ENCODE assay signal across 8 mouse cellular contexts in the genomic region with DNA sequence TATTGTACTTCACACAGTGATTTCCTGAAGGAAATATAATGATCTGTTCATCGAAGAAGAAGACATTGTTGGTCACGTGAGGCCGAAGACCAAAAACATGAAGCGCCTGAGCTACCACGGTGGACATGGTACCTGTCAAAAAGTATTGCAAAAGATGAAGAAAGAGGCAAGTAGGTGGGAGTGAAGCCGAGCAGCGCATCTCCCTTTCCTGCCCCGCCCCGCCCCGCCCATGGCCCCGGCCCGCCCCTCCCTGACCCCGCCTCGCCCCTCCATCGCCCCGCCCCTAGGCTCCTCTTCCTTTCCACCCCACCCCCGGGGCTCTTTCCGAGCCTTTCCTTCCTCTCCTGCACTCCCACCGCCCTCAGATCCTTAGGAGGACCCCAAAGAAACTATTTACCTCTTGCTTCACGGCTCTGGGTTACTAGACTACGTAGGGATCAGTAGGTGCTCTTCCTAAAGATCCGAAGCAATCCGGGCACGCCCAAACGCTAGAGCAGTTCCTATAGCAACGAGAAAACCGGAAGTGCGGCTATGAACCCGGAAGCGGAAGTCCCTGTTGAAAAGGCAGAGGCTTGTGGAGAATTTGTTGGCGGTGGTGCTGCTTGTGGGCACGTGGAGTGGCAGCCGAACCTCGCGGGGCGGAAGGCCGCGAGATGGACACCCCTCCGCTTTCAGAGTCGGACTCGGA. TPM values are rescaled to one million over a fixed set of nuclear protein-coding genes. Genes with fewer than 3 reads are reported as not detected.
DNase-seq lines count a peak whose midpoint lies in the region; ATAC-seq and TF ChIP-seq lines count a peak whose summit lies in the region.

A gene (minus strand): TSS at position 499 of the 688 bp plus-strand sequence.
A gene (plus strand): TSS at position 521 of the 688 bp plus-strand sequence.

- peak within 1 kb of the TSS; percentile 72 for H3K4me2 ChIP-seq in forebrain, postnatal 0 days (ENCODE audit: low read depth)
- H3K4me2 ChIP-seq in lung, embryonic 16.5 days (ENCODE audit: low read depth, low read length) = peak within 1 kb of the TSS; percentile 94

- TF ChIP-seq EP300 in MEL (IDR thresholded peaks at IDR 0.05; ENCODE audit: low read depth in 1 of 2, low read length in 2 of 2) = peak in 1 of 2 experiments; percentile 8; a peak in 1 of 4 replicates

- H3K36me3 ChIP-seq in MEL (ENCODE audit: control insufficient read depth in 1 of 2, insufficient read depth in 2 of 2, low read length in 2 of 2) = peaks cover 7 to 8% of the 10 kb centered on the region in 2 experiments; a peak in 3 of 4 replicates
- H3K36me3 ChIP-seq in forebrain, postnatal 0 days (ENCODE audit: insufficient read depth) = peaks cover 24% of the 10 kb centered on the region
- peaks cover 13% of the 10 kb centered on the region for H3K36me3 ChIP-seq in lung, embryonic 16.5 days (ENCODE audit: control insufficient read depth, insufficient read depth, low read length)

- H3K9me3 ChIP-seq in MEL (replicated peaks; ENCODE audit: insufficient read depth, low read length) = no peaks in the 10 kb centered on the region
- H3K9me3 ChIP-seq in forebrain, postnatal 0 days (ENCODE audit: low read length) = peaks cover 6% of the 10 kb centered on the region; the same call in 1 of the 2 replicates
- H3K9me3 ChIP-seq in lung, embryonic 16.5 days (ENCODE audit: control insufficient read depth, low read length) = peaks cover 2% of the 10 kb centered on the region; the same call in 1 of the 2 replicates

- H3K79me2 ChIP-seq in MEL (ENCODE audit: control insufficient read depth, insufficient read depth, low read length, poor library complexity) = peaks cover 19% of the 10 kb centered on the region

- TF ChIP-seq POLR2A in MEL (IDR thresholded peaks at IDR 0.05; ENCODE audit: control insufficient read depth in 1 of 2, insufficient read depth in 1 of 2, low read depth in 1 of 2, low read length in 2 of 2, poor library complexity in 1 of 2) = peak; percentile 59 to 87; a peak in 2 of 4 replicates
- TF ChIP-seq POLR2A in cerebellum, adult 2 months (IDR thresholded peaks at IDR 0.05; ENCODE audit: borderline replicate concordance, insufficient read depth, low read length) = peak; percentile 62; the same call in 1 of the 2 replicates

- H3K4me3 ChIP-seq in MEL (ENCODE audit: control insufficient read depth in 1 of 2, insufficient read depth in 1 of 2, low read depth in 2 of 2, low read length in 2 of 2) = peak within 1 kb of the TSS; percentile 89 to 91
- H3K4me3 ChIP-seq in cerebellum, adult 2 months (replicated peaks; ENCODE audit: insufficient read depth, low read depth, low read length) = peak within 1 kb of the TSS; percentile 77
- H3K4me3 ChIP-seq in forebrain, postnatal 0 days (ENCODE audit: low read depth, low read length) = peak within 1 kb of the TSS; percentile 77
- peak within 1 kb of the TSS; percentile 76 for H3K4me3 ChIP-seq in lung, embryonic 16.5 days (ENCODE audit: low read length)

- TF ChIP-seq RAD21 in MEL (IDR thresholded peaks at IDR 0.05; ENCODE audit: low read depth, low read length) = no peak

- H3K27ac ChIP-seq in MEL (ENCODE audit: control insufficient read depth, low read depth, low read length) = peak within 1 kb of the TSS; percentile 58
- no peak within 1 kb of the TSS for H3K27ac ChIP-seq in cerebellum, adult 2 months (ENCODE audit: insufficient read depth, low read length)
- peak within 1 kb of the TSS; percentile 66 for H3K27ac ChIP-seq in forebrain, postnatal 0 days (ENCODE audit: low read depth, low read length)
- H3K27ac ChIP-seq in lung, embryonic 16.5 days (ENCODE audit: low read length) = peak within 1 kb of the TSS; percentile 3; the same call in 1 of the 2 replicates

- H3K9ac ChIP-seq in MEL (ENCODE audit: control insufficient read depth, low read depth, low read length, poor library complexity, severe bottlenecking) = peak within 1 kb of the TSS; percentile 90
- peak within 1 kb of the TSS; percentile 66 for H3K9ac ChIP-seq in forebrain, postnatal 0 days
- peak within 1 kb of the TSS; percentile 77 for H3K9ac ChIP-seq in lung, embryonic 16.5 days (ENCODE audit: low read length)

- peak; percentile 96 for DNase-seq in MEL (ENCODE audit: low read depth, low spot score)
- peak; percentile 92 to 94 for DNase-seq in cerebellum, adult 2 months
- DNase-seq in forebrain, postnatal 0 days = peak; percentile 96
- DNase-seq in layer of hippocampus, adult 9-10 months (ENCODE audit: low spot score) = peak; percentile 91
- DNase-seq in ovary, postnatal 10 days (ENCODE audit: low spot score) = peak; percentile 77
- peak; percentile 87 to 90 for DNase-seq in thymus, postnatal 10 days (ENCODE audit: low spot score in 2 of 2)

- ATAC-seq in forebrain, postnatal 0 days = peak; percentile 98
- ATAC-seq in hematopoietic stem cell, adult 5-6 weeks (replicated peaks in 1 of 2; ENCODE audit: insufficient read depth in 1 of 2, low FRiP score in 2 of 2, low TSS enrichment in 1 of 2, low read depth in 1 of 2, poor library complexity in 2 of 2, severe bottlenecking in 2 of 2) = peak; percentile 97 to 99
- peak; percentile 95 for ATAC-seq in lung, embryonic 16.5 days (ENCODE audit: low read depth)

- peaks cover 0 to 5% of the 10 kb centered on the region in 2 experiments; a peak in 2 of 4 replicates for H3K4me1 ChIP-seq in MEL (ENCODE audit: control insufficient read depth in 1 of 2, insufficient read depth in 2 of 2, low read length in 2 of 2)
- 0 out of 2 replicates have a peak, but pooled peaks cover 3% of the 10 kb centered on the region for H3K4me1 ChIP-seq in cerebellum, adult 2 months (ENCODE audit: control insufficient read depth, insufficient read depth, low read length)
- no peaks in the 10 kb centered on the region; the same call in 1 of the 2 replicates for H3K4me1 ChIP-seq in forebrain, postnatal 0 days (ENCODE audit: insufficient read depth)
- peaks cover 10% of the 10 kb centered on the region for H3K4me1 ChIP-seq in lung, embryonic 16.5 days (replicated peaks; ENCODE audit: control insufficient read depth, insufficient read depth, low read length)

- no peaks in the 10 kb centered on the region; a peak in 1 of 4 replicates for H3K27me3 ChIP-seq in MEL (ENCODE audit: control insufficient read depth in 1 of 2, insufficient read depth in 2 of 2, low read length in 2 of 2)
- no peaks in the 10 kb centered on the region for H3K27me3 ChIP-seq in cerebellum, adult 2 months (ENCODE audit: control insufficient read depth, insufficient read depth, low read length)
- no peaks in the 10 kb centered on the region for H3K27me3 ChIP-seq in forebrain, postnatal 0 days (ENCODE audit: insufficient read depth, low read length)
- no peaks in the 10 kb centered on the region for H3K27me3 ChIP-seq in lung, embryonic 16.5 days (ENCODE audit: control insufficient read depth, insufficient read depth, low read depth, low read length)

- under 1% methylated on average over 41 of the region's 41 CpGs for WGBS in cerebellum, adult 2 months
- WGBS in forebrain, postnatal 0 days = 3% methylated on average over 33 of the region's 41 CpGs
- 1% methylated on average over 38 of the region's 41 CpGs for WGBS in lung, embryonic 16.5 days

- no peak for TF ChIP-seq CTCF in MEL (IDR thresholded peaks at IDR 0.05 in 2 of 3, conservative IDR thresholded peaks at IDR 0.05 in 1 of 3; ENCODE audit: control insufficient read depth in 1 of 3, insufficient read depth in 1 of 3, low read depth in 2 of 3, low read length in 3 of 3, poor library complexity in 1 of 3, severe bottlenecking in 1 of 3)
- TF ChIP-seq CTCF in cerebellum, adult 2 months (IDR thresholded peaks at IDR 0.05; ENCODE audit: borderline replicate concordance, insufficient read depth, low read depth, low read length) = no peak
- no peak for TF ChIP-seq CTCF in forebrain, postnatal 0 days (IDR thresholded peaks at IDR 0.05; ENCODE audit: low read depth)

TF ChIP-seq in MEL, 35 proteins besides CTCF, POLR2A, EP300 and RAD21 (continues in another document):
- peak; percentile 70 for TF ChIP-seq USF1 (IDR thresholded peaks at IDR 0.05; ENCODE audit: low read depth, low read length)
- TF ChIP-seq KAT2A (conservative IDR thresholded peaks at IDR 0.05; ENCODE audit: low read depth, low read length) = peak; percentile 66; the same call in 1 of the 2 replicates
- peak; percentile 96 for TF ChIP-seq MAX (IDR thresholded peaks at IDR 0.05; ENCODE audit: low read length)
- TF ChIP-seq MXI1 (IDR thresholded peaks at IDR 0.05; ENCODE audit: low read depth, low read length) = peak; percentile 100
- TF ChIP-seq ELF1 (IDR thresholded peaks at IDR 0.05; ENCODE audit: low read depth, low read length) = peak; percentile 98
- no peak for TF ChIP-seq GATA1 (IDR thresholded peaks at IDR 0.05; ENCODE audit: low read depth, low read length)
- TF ChIP-seq BHLHE40 (IDR thresholded peaks at IDR 0.05; ENCODE audit: borderline replicate concordance, low read depth, low read length) = no peak
- peak; percentile 100 for TF ChIP-seq SIN3A (IDR thresholded peaks at IDR 0.05; ENCODE audit: low read length)
- TF ChIP-seq UBTF (IDR thresholded peaks at IDR 0.05; ENCODE audit: borderline replicate concordance, insufficient read depth, low read depth, low read length) = no peak
- peak; percentile 92 for TF ChIP-seq HCFC1 (IDR thresholded peaks at IDR 0.05; ENCODE audit: low read depth, low read length)
- TF ChIP-seq NELFE (IDR thresholded peaks at IDR 0.05; ENCODE audit: low read depth, low read length) = peak; percentile 91
- peak; percentile 80; the same call in 1 of the 2 replicates for TF ChIP-seq POLR2AphosphoS2 (IDR thresholded peaks at IDR 0.05; ENCODE audit: low read length)
- TF ChIP-seq ZC3H11A (IDR thresholded peaks at IDR 0.05; ENCODE audit: low read depth, low read length) = no peak

RNA-seq across cellular contexts. Expression of the first gene that starts in this region (rescaled TPM):
- not detected in 2 replicates for total RNA-seq in MEL (2012; rRNA removed)
- polyA plus RNA-seq in MEL (2012; ENCODE audit: insufficient read depth in 1 of 2, insufficient read length in 2 of 2, low read depth in 1 of 2, low replicate concordance in 2 of 2, missing spikeins in 1 of 2) = not detected
- polyA plus RNA-seq in cerebellum, adult 2 months (2012; rRNA removed) = 0.27 and 0.36 TPM in 2 replicates
- total RNA-seq in forebrain, postnatal 0 days (2014; rRNA removed) = 0.69 and 2.0 TPM in 2 replicates
- polyA plus RNA-seq in forebrain, postnatal 0 days (2015; fragmentation: Nextera tagmentation; extraction: Ambion mirVana) = 0.89 and 1.3 TPM in 2 replicates
- total RNA-seq in hematopoietic stem cell, adult 5-6 weeks (2017) = 0.19 and 2.0 TPM in 2 replicates
- polyA plus RNA-seq in lung, embryonic 16.5 days (2015; fragmentation: Nextera tagmentation; extraction: Ambion mirVana) = 1.3 and 1.6 TPM in 2 replicates

RNA-seq across cellular contexts. Expression of the second gene that starts in this region (rescaled TPM):
- 313 and 357 TPM in 2 replicates for total RNA-seq in MEL (2012; rRNA removed)
- polyA plus RNA-seq in MEL (2012; ENCODE audit: insufficient read depth in 1 of 2, insufficient read length in 2 of 2, low read depth in 1 of 2, low replicate concordance in 2 of 2, missing spikeins in 1 of 2) = 100 to 1,000 TPM in 1 of 2 experiments, not detected in 1; 378 TPM
- 61.9 and 64.0 TPM in 2 replicates for polyA plus RNA-seq in cerebellum, adult 2 months (2012; rRNA removed)
- 48.9 and 56.3 TPM in 2 replicates for total RNA-seq in forebrain, postnatal 0 days (2014; rRNA removed)
- polyA plus RNA-seq in forebrain, postnatal 0 days (2015; fragmentation: Nextera tagmentation; extraction: Ambion mirVana) = 97.7 and 104 TPM in 2 replicates
- 106 and 124 TPM in 2 replicates for total RNA-seq in hematopoietic stem cell, adult 5-6 weeks (2017)
- 116 and 125 TPM in 2 replicates for polyA plus RNA-seq in lung, embryonic 16.5 days (2015; fragmentation: Nextera tagmentation; extraction: Ambion mirVana)
